Mouse (Mus musculus): ENCODE measurements at regions not wholly inside any gene's neighbourhood (a gene's known extent, or its start where the extent isn't known, plus 50 kb on each side); places are given as distances from the start of the nearest gene placed in this dataset.
"Not testable (repeated sequence)": the region's sequence is repeated elsewhere in the genome, so short reads cannot be mapped to it uniquely, and the experiment has no call there.

- no peak for DNase-seq (ENCODE audit: low spot score in 2 of 2)
Measured at GRCm38 (mm10) chr11:24296893-24297624, 219.2 kb downstream of the Bcl11a start.

GRCm38 (mm10) chr11:24297763-24298162 is 219.9 kb downstream of the Bcl11a start:
- DNase-seq (ENCODE audit: low spot score in 2 of 2), result no peak

GRCm38 (mm10) chr11:24300351-24300750 is 222.5 kb downstream of the Bcl11a start:
- no peak for DNase-seq (ENCODE audit: low spot score in 2 of 2)

- no peak for DNase-seq (ENCODE audit: low spot score in 2 of 2)
Measured at GRCm38 (mm10) chr11:24301201-24301600, 223.3 kb downstream of the Bcl11a start.

- peak in 1 of 2 experiments; percentile 69 for DNase-seq (ENCODE audit: low spot score in 2 of 2)
Measured at GRCm38 (mm10) chr11:24305145-24305553, 227.3 kb downstream of the Bcl11a start.

GRCm38 (mm10) chr11:24305691-24306090 is 227.8 kb downstream of the Bcl11a start:
- peak in 1 of 2 experiments; percentile 35 for DNase-seq (ENCODE audit: low spot score in 2 of 2)

GRCm38 (mm10) chr11:24306101-24306500 is 228.2 kb downstream of the Bcl11a start:
- DNase-seq (ENCODE audit: low spot score in 2 of 2), result no peak

- no peak for DNase-seq (ENCODE audit: low spot score in 2 of 2)
Measured at GRCm38 (mm10) chr11:24307601-24308252, 229.9 kb downstream of the Bcl11a start.

GRCm38 (mm10) chr11:24308253-24308633 is 230.4 kb downstream of the Bcl11a start:
- DNase-seq (ENCODE audit: low spot score in 2 of 2), result no peak

GRCm38 (mm10) chr11:24314046-24314445 is 236.2 kb downstream of the Bcl11a start:
- DNase-seq (ENCODE audit: low spot score in 2 of 2), result no peak

- DNase-seq (ENCODE audit: low spot score in 2 of 2), result no peak
Measured at GRCm38 (mm10) chr11:24315582-24315981, 237.7 kb downstream of the Bcl11a start.

GRCm38 (mm10) chr11:24316198-24316597 is 238.3 kb downstream of the Bcl11a start:
- DNase-seq (ENCODE audit: low spot score in 2 of 2), result no peak

GRCm38 (mm10) chr11:24317989-24318735 is 240.3 kb downstream of the Bcl11a start:
- no peak for DNase-seq (ENCODE audit: low spot score in 2 of 2)

- DNase-seq (ENCODE audit: low spot score in 2 of 2), result no peak
Measured at GRCm38 (mm10) chr11:24319222-24319621, 241.4 kb downstream of the Bcl11a start.

- DNase-seq (ENCODE audit: low spot score in 2 of 2), result not testable (repeated sequence)
Measured at GRCm38 (mm10) chr11:24322412-24322811, 244.6 kb downstream of the Bcl11a start.

- DNase-seq (ENCODE audit: low spot score in 2 of 2), result no peak
Measured at GRCm38 (mm10) chr11:24328481-24328880, 250.6 kb downstream of the Bcl11a start.

- DNase-seq (ENCODE audit: low spot score in 2 of 2), result no peak
Measured at GRCm38 (mm10) chr11:24330366-24331124, 252.7 kb downstream of the Bcl11a start.

GRCm38 (mm10) chr11:24332241-24332640 is 254.4 kb downstream of the Bcl11a start:
- no peak for DNase-seq (ENCODE audit: low spot score in 2 of 2)

GRCm38 (mm10) chr11:24333111-24333510 is 255.3 kb downstream of the Bcl11a start:
- no peak for DNase-seq (ENCODE audit: low spot score in 2 of 2)

- DNase-seq (ENCODE audit: low spot score in 2 of 2), result no peak
Measured at GRCm38 (mm10) chr11:24335256-24335655, 257.4 kb downstream of the Bcl11a start.

GRCm38 (mm10) chr11:24338111-24338510 is 260.3 kb downstream of the Bcl11a start:
- no peak for DNase-seq (ENCODE audit: low spot score in 2 of 2)

GRCm38 (mm10) chr11:24339061-24339460 is 261.2 kb downstream of the Bcl11a start:
- DNase-seq (ENCODE audit: low spot score in 2 of 2), result no peak
